Mouse (Mus musculus) intestine, postnatal 0 days (tissue): ENCODE data around the gene Rtp4. TPM values are rescaled to one million over a fixed set of nuclear protein-coding genes. Genes with fewer than 3 reads are reported as not detected.

Source experiments
- ATAC-seq: fragments of 200-750 bp; cut with Nextera tagmentation; 2 replicates; pipeline ENCODE4 v1.8.0; 2017; ENCODE audit warnings: mild to moderate bottlenecking, moderate TSS enrichment, moderate library complexity
- H3K27ac ChIP-seq: fragments of 300-500 bp; sonication (generic); 2 replicates; pipeline ENCODE4 v1.5.1; 2014; ENCODE audit warnings: mild to moderate bottlenecking, low read depth, low read length, moderate library complexity
- H3K27me3 ChIP-seq: fragments of 300-500 bp; sonication (generic); replicated peaks from 2 replicates; pipeline ENCODE4 v1.6.1; 2014; ENCODE audit warnings: low read length, mixed read lengths; ENCODE audit not compliant: control insufficient read depth, insufficient read depth
- H3K36me3 ChIP-seq: fragments of 300-500 bp; sonication (generic); 2 replicates; pipeline ENCODE4 v1.6.1; 2014; ENCODE audit warnings: mild to moderate bottlenecking, moderate library complexity; ENCODE audit not compliant: control insufficient read depth, insufficient read depth
- H3K4me1 ChIP-seq: fragments of 300-500 bp; sonication (generic); replicated peaks from 2 replicates; pipeline ENCODE4 v1.6.1; 2014; ENCODE audit warnings: antibody characterized with exemption, low read length, mixed read lengths; ENCODE audit not compliant: control insufficient read depth, insufficient read depth
- H3K4me2 ChIP-seq: fragments of 300-500 bp; sonication (generic); replicated peaks from 2 replicates; pipeline ENCODE4 v1.6.1; 2014; ENCODE audit warnings: low read depth, mild to moderate bottlenecking, moderate library complexity
- H3K4me3 ChIP-seq: fragments of 300-500 bp; sonication (generic); 2 replicates; pipeline ENCODE4 v1.5.1; 2014; ENCODE audit warnings: low read depth, low read length
- H3K9ac ChIP-seq: fragments of 300-500 bp; sonication (generic); 2 replicates; pipeline ENCODE4 v1.6.1; 2014; ENCODE audit warnings: mild to moderate bottlenecking, low read depth, low read length
- H3K9me3 ChIP-seq: fragments of 300-500 bp; sonication (generic); 2 replicates; pipeline ENCODE4 v1.6.1; 2016; ENCODE audit warnings: mixed run types; ENCODE audit not compliant: control insufficient read depth
- CTCF ChIP-seq: sonication (generic); IDR thresholded peaks from 2 replicates; pipeline ENCODE4 v1.5.1; 2016; ENCODE audit warnings: low read depth, mild to moderate bottlenecking, control low read depth, antibody characterized with exemption, moderate library complexity
- WGBS: fragments of 180-500 bp; shearing (Covaris S2); extraction: QIAGEN DNeasy Blood & Tissue Kit; methylation state at CpG from one replicate; pipeline ENCODE4 v1.1.7; 2014; 5-methylcytosine and 5-hydroxymethylcytosine counted together
- polyA plus RNA-seq: library from polyadenylated mRNA; unstranded; fragments of >200 nt; fragmentation: Nextera tagmentation; extraction: Ambion mirVana; gene quantifications from 2 replicates; pipeline ENCODE4 v1.2.1, GENCODE M21; 2015

Gene Rtp4
- polyA plus RNA-seq, 1 experiment from 2014 or later: 112 TPM

DNA sequence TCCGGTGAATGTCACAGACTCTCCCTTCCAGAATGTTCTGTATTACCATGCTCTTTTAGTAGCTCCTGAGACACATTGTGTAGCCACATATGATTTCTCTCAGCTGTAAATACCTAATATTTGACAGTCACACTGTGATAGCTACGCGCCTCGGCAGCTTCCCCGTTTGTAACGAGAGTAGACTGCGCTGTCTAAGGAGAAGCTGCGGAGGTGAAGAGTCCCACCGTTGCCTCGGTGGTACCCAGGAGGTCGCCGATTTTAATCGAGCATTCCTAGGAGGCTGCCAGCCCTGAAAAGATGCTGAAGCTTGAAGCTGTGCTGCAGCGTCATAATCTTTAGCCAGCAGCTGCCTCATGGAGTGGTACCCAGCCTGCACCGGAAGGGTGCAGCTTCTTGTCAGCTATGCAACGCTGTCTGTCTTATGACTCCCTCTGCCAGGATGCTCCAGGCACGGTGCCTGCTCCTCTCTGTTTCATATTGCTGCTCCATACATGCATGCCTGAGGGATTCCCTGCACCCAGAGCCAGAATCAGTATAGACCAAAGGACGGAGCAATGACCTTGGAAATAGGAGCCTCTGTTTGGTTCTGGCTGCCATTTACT, 31.0 kb downstream of the Rtp4 start:
- WGBS: 85% methylated on average over 18 of the region's 18 CpGs
- Histone ChIP-seq H3K9me3 (no peaks in the 10 kb centered on the region), H3K9ac (no peak overlapping the region), H3K27me3 (no peaks in the 10 kb centered on the region), H3K4me2 (no peak overlapping the region), H3K4me1 (no peaks in the 10 kb centered on the region), H3K36me3 (no peaks in the 10 kb centered on the region), H3K4me3 (no peak overlapping the region), H3K27ac (no peak overlapping the region)
- ATAC-seq: no peak
- TF ChIP-seq CTCF: no peak

DNA sequence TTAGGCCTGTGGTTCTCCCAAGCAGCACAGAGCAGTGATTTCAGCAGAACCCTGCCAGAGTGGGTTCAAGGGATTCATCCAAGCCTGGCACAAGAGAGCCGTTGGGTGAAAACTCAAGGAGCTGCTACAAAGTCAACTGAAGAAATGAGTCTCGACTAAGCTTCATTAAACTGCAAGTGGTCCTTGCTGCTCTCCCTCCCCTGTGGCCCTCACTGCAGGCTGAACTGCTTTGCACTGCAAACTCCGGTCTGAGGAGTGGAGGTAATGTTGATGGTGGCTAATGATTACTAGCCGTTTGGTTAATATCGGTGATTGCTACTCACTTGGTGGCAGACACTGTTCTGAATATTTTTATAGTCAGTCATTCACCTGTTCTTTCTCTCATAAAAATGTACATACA, 34.6 kb downstream of the Rtp4 start:
- TF ChIP-seq CTCF: no peak
- Histone ChIP-seq H3K4me2 (no peak overlapping the region), H3K27ac (no peak overlapping the region), H3K9me3 (no peaks in the 10 kb centered on the region), H3K36me3 (no peaks in the 10 kb centered on the region), H3K4me1 (no peaks in the 10 kb centered on the region), H3K27me3 (no peaks in the 10 kb centered on the region), H3K9ac (no peak overlapping the region), H3K4me3 (no peak overlapping the region)
- WGBS: 71% methylated on average over 5 of the region's 5 CpGs
- ATAC-seq: no peak

DNA sequence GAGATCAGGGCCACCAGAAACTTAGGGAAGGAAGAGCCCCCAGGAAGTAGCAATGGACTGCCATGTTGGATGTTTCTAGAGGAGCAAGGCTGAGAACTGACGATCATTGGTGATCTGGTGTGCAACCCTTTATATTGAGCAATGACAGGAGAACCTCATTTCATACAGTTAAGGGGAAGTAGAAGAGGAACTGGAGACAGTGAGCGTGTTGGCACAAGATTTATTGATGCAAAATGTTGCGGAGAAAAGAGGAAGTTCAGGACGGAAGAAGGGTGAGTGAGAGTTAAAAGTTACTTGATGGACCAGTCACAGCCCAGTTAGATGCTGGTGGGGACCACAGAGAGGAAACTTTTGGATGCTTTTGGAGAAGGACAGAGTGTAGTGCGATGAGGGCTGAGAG, 37.1 kb downstream of the Rtp4 start:
- Histone ChIP-seq H3K4me2 (no peak overlapping the region), H3K4me1 (no peaks in the 10 kb centered on the region), H3K9me3 (no peaks in the 10 kb centered on the region), H3K9ac (no peak overlapping the region), H3K27me3 (no peaks in the 10 kb centered on the region), H3K4me3 (no peak overlapping the region), H3K27ac (no peak overlapping the region), H3K36me3 (no peaks in the 10 kb centered on the region)
- 89% methylated on average over 5 of the region's 5 CpGs for WGBS
- ATAC-seq: no peak
- TF ChIP-seq CTCF: no peak

DNA sequence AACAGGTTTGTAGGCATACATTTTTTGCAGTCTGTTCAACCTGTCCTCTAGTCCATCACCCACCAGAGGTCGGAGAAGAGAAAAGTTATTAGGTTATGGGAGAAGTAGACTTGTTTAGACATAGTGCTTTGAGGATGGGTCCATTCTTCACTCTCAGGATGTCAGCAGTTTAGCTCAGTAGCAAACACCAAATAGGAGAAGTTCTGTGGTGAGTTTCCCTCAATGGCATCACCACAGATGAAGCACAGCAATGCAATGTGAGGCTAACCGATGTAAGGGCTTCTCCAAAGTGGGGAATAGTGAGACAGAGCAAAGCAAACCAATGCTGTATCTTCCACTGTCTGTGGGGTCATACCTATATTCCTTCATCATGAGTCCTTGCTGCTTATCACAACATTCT, 37.6 kb downstream of the Rtp4 start:
- 77% methylated on average over 2 of the region's 2 CpGs for WGBS
- no peak overlapping the region for H3K9ac ChIP-seq
- H3K9me3 ChIP-seq: no peaks in the 10 kb centered on the region
- no peak overlapping the region for H3K4me2 ChIP-seq
- H3K4me1 ChIP-seq: no peaks in the 10 kb centered on the region
- H3K27me3 ChIP-seq: no peaks in the 10 kb centered on the region
- H3K4me3 ChIP-seq: no peak overlapping the region
- no peak overlapping the region for H3K27ac ChIP-seq
- no peak for TF ChIP-seq CTCF
- no peaks in the 10 kb centered on the region for H3K36me3 ChIP-seq
- ATAC-seq: no peak

DNA sequence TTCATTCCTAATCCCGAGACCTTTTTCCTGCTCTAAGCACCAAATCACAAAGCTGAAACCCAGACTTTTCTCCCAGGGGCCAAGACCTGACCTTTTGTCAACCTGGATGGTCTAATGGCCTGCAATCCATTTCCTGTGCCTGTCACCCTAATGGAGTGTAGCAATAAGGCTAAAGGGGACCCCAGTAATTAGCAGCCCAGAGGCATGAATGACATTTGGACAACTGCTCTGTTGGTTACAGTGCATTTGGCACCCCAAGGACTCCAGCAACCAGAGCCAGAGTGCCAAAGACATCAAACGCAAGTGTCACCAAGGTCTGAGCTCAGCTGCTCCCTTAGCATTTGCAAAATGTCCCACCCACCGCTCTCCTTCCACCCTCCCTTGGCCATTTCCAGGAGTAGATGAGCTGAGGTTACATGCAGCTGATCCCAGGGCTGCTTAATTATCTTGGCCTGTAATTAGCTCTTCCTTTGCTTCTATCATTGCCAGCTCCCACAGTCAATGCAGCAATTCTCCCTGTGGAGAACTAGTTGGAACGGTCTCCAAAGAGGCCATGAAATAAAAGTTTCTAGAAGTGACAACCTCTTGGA, 48.4 kb downstream of the Rtp4 start:
- Histone ChIP-seq H3K4me3 (no peak overlapping the region), H3K27me3 (no peaks in the 10 kb centered on the region), H3K4me1 (no peaks in the 10 kb centered on the region), H3K9me3 (no peaks in the 10 kb centered on the region), H3K4me2 (no peak overlapping the region), H3K9ac (no peak overlapping the region), H3K36me3 (no peaks in the 10 kb centered on the region), H3K27ac (no peak overlapping the region)
- WGBS: 63% methylated on average over 4 of the region's 4 CpGs
- ATAC-seq: no peak
- no peak for TF ChIP-seq CTCF

DNA sequence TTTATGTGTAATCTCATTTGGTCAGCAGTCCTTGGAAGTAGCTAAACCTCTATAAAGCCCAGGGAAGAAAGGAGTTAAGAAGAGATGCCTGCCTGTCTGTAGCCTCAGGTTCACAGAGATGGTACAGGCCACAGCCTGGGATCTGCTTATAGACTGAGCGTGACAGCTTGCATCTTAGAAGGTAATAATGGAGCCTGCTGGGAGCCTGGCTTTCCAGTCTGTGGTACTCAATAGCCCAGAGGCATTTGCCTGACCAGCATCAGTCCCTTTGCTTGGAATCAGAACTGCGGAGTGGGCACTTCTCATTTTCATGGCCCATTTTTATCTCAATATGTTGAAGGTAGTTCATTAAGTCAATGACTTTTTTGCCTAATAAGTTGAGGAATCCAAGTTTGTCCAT, 54.5 kb downstream of the Rtp4 start:
- no peak for TF ChIP-seq CTCF
- Histone ChIP-seq H3K9ac (no peak overlapping the region), H3K4me2 (no peak overlapping the region), H3K27me3 (no peaks in the 10 kb centered on the region), H3K4me3 (no peak overlapping the region), H3K9me3 (no peaks in the 10 kb centered on the region), H3K27ac (no peak overlapping the region), H3K36me3 (no peaks in the 10 kb centered on the region), H3K4me1 (no peaks in the 10 kb centered on the region)
- WGBS: 89% methylated on average over 2 of the region's 2 CpGs
- ATAC-seq: no peak
